Mouse (Mus musculus): ENCODE measurements around the gene Slc5a5.
"Not testable (repeated sequence)": the region's sequence is repeated elsewhere in the genome, so short reads cannot be mapped to it uniquely, and the experiment has no call there.

Slc5a5 gene

GRCm38 (mm10) chr8:70900872-70901387 lies 8.4 kb upstream of the Slc5a5 start:
- DNase-seq, result no peak

- no peak for DNase-seq
Observed at GRCm38 (mm10) chr8:70899226-70899625, 6.7 kb upstream of the Slc5a5 start.

GRCm38 (mm10) chr8:70898661-70899198 lies 6.2 kb upstream of the Slc5a5 start:
- no peak for DNase-seq

- peak; percentile 83 for DNase-seq
Observed at GRCm38 (mm10) chr8:70897681-70898413, 5.3 kb upstream of the Slc5a5 start.

- peak; percentile 100 for DNase-seq
Observed at GRCm38 (mm10) chr8:70897021-70897680, 4.6 kb upstream of the Slc5a5 start, which contains the start of gene Rpl18a. Gene Rpl18a, minus strand, starts transcription at chr8:70897412.

- no peak for DNase-seq
Observed at GRCm38 (mm10) chr8:70896316-70897020, 3.9 kb upstream of the Slc5a5 start.

GRCm38 (mm10) chr8:70895571-70896259 lies 3.2 kb upstream of the Slc5a5 start:
- not testable (repeated sequence) for DNase-seq

GRCm38 (mm10) chr8:70894771-70895545 lies 2.4 kb upstream of the Slc5a5 start:
- no peak for DNase-seq

- DNase-seq, result no peak
Observed at GRCm38 (mm10) chr8:70894385-70894720, 1.8 kb upstream of the Slc5a5 start.

GRCm38 (mm10) chr8:70893656-70894384 lies 1.3 kb upstream of the Slc5a5 start:
- peak; percentile 90 for DNase-seq

- no peak for DNase-seq
Observed at GRCm38 (mm10) chr8:70892896-70893655, 519 bp upstream of the Slc5a5 start.

GRCm38 (mm10) chr8:70891356-70891755 lies 1.2 kb downstream of the Slc5a5 start:
- DNase-seq, result peak; percentile 46

- no peak for DNase-seq
Observed at GRCm38 (mm10) chr8:70890656-70891055, 1.9 kb downstream of the Slc5a5 start.

GRCm38 (mm10) chr8:70887669-70888068 lies 4.9 kb downstream of the Slc5a5 start:
- peak; percentile 84 for DNase-seq

- DNase-seq, result peak; percentile 49
Observed at GRCm38 (mm10) chr8:70885612-70886011, 6.9 kb downstream of the Slc5a5 start.

GRCm38 (mm10) chr8:70884683-70885082 lies 7.9 kb downstream of the Slc5a5 start:
- no peak for DNase-seq

- no peak for DNase-seq
Observed at GRCm38 (mm10) chr8:70884186-70884585, 8.4 kb downstream of the Slc5a5 start.

GRCm38 (mm10) chr8:70880546-70880945 lies 12.0 kb downstream of the Slc5a5 start:
- DNase-seq, result no peak

GRCm38 (mm10) chr8:70880126-70880525 lies 12.4 kb downstream of the Slc5a5 start:
- no peak for DNase-seq

- no peak for DNase-seq
Observed at GRCm38 (mm10) chr8:70879500-70879899, 13.1 kb downstream of the Slc5a5 start.

Data from retina, postnatal 1 day (tissue).